Mouse (Mus musculus): ENCODE data around the gene Zic5.

Zic5 gene

GRCm38 (mm10) chr14:122464763-122465741 is at the start of gene Zic5:
Gene Zic5, minus strand, starts transcription at chr14:122465677.
- DNase-seq = no peak

GRCm38 (mm10) chr14:122513511-122514036 is 48.1 kb upstream of the Zic5 start:
- DNase-seq = no peak

- DNase-seq = no peak
Measured at GRCm38 (mm10) chr14:122511519-122511918, 46.0 kb upstream of the Zic5 start.

GRCm38 (mm10) chr14:122509058-122509457 is 43.6 kb upstream of the Zic5 start:
- DNase-seq = no peak

GRCm38 (mm10) chr14:122492015-122492414 is 26.5 kb upstream of the Zic5 start:
- no peak for DNase-seq

GRCm38 (mm10) chr14:122491521-122491920 is 26.0 kb upstream of the Zic5 start:
- DNase-seq = no peak

- DNase-seq = no peak
Measured at GRCm38 (mm10) chr14:122490441-122491328, 25.2 kb upstream of the Zic5 start, which contains the start of gene Gm10837. Gene Gm10837, plus strand, starts transcription at chr14:122490586.

- DNase-seq = no peak
Measured at GRCm38 (mm10) chr14:122489686-122490414, 24.4 kb upstream of the Zic5 start.

GRCm38 (mm10) chr14:122489041-122489440 is 23.6 kb upstream of the Zic5 start:
- DNase-seq = no peak

GRCm38 (mm10) chr14:122487366-122487765 is 21.9 kb upstream of the Zic5 start:
- DNase-seq = no peak

- no peak for DNase-seq
Measured at GRCm38 (mm10) chr14:122486611-122487010, 21.1 kb upstream of the Zic5 start.

- DNase-seq = no peak
Measured at GRCm38 (mm10) chr14:122485635-122486181, 20.2 kb upstream of the Zic5 start.

GRCm38 (mm10) chr14:122484844-122485551 is 19.5 kb upstream of the Zic5 start:
- DNase-seq = no peak

GRCm38 (mm10) chr14:122484458-122484843 is 19.0 kb upstream of the Zic5 start:
- no peak for DNase-seq

- no peak for DNase-seq
Measured at GRCm38 (mm10) chr14:122483556-122484421, 18.3 kb upstream of the Zic5 start.

GRCm38 (mm10) chr14:122483024-122483385 is 17.5 kb upstream of the Zic5 start:
- DNase-seq = no peak

- no peak for DNase-seq
Measured at GRCm38 (mm10) chr14:122482081-122483023, 16.9 kb upstream of the Zic5 start.

- DNase-seq = no peak
Measured at GRCm38 (mm10) chr14:122481181-122481580, 15.7 kb upstream of the Zic5 start.

- no peak for DNase-seq
Measured at GRCm38 (mm10) chr14:122480355-122480754, 14.9 kb upstream of the Zic5 start.

Data from thymus, postnatal 25 days (tissue).